Mouse (Mus musculus): Measurements from ENCODE around the gene Galntl6. TPM values are rescaled to one million over a fixed set of nuclear protein-coding genes. Genes with fewer than 3 reads are reported as not detected.
"Not testable (repeated sequence)": the region's sequence is repeated elsewhere in the genome, so short reads cannot be mapped to it uniquely, and the experiment has no call there.

Galntl6 gene
- total RNA-seq, 2 experiments from 2014 or later: not detected

DNA sequence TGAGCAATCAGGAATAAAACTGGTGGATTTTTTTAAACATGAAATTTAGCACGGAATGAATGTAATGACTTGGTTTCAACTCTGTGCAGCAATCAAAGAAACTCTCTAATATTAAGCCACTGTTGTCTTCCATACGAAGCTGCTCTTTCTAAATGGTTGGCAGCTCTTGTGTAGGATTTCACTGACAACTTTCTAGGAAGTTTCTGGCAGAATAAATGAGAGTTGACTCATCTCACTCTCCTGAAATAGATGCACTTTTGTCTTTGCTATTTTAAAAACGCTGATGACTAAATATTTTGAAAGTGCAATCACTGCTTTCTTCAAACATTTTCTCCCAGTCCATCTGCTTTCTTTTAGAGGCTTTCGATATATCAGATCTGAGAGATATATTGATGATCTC lies 256.8 kb downstream of the Galntl6 start:
- ATAC-seq (replicated peaks; ENCODE audit: poor library complexity, severe bottlenecking): no peak

DNA sequence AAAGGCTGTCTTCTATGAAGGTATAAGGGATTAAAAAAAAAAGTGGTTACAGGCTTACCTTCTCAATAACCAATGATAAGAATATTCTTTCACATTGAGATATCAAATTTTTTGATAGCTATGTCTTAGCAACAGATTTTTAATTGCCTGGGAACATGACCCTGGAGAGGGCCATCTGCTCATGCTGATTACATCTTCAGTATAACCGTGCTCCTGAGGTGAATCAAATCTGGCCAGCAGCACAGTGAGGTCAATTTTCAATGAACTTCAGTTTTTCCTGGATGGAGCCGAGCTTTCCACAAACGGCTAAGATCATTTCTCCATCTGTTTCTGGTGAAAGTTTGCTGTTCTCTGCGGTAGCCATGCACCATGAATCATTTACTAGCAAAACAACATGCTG lies 306.0 kb downstream of the Galntl6 start:
- no peak for ATAC-seq (replicated peaks; ENCODE audit: poor library complexity, severe bottlenecking)

DNA sequence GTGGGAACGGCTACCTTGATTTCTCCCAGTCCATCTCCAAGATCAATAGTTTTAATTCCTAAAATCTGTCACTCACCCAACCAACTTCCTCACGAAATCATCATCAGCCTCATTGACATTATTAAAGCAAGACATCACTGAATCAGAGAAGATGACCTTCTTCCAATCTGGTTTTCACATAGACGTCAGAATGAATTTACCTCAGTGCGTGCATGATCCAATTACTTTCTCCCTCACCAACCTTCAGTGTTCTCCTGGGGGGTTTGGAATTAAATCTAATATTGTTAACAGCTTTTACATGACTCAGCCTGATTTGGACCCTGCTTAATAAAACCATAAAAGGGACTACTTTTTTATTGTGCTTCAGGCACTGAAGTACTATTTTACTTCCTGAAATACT lies 307.7 kb downstream of the Galntl6 start:
- ATAC-seq (replicated peaks; ENCODE audit: poor library complexity, severe bottlenecking): no peak

DNA sequence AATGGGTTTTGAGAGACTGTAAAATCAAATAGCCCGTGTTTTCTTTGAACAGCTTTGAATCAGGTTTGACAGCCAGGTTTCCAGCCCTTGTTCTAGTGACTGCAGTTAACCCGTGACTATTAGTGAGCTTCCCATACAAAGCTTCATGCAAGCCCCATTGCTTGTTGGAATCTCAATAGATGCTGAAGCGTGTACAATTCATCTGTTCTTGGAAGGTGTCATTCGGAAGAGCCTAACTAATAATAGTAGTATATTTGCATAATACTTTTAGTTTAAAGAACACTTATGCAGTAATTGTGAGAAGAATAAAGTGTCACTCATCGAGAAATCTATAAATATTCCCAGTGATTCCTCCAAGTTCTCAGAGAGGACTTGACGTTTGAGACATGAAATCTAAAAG lies 314.6 kb downstream of the Galntl6 start:
- no peak for ATAC-seq (replicated peaks; ENCODE audit: poor library complexity, severe bottlenecking)

DNA sequence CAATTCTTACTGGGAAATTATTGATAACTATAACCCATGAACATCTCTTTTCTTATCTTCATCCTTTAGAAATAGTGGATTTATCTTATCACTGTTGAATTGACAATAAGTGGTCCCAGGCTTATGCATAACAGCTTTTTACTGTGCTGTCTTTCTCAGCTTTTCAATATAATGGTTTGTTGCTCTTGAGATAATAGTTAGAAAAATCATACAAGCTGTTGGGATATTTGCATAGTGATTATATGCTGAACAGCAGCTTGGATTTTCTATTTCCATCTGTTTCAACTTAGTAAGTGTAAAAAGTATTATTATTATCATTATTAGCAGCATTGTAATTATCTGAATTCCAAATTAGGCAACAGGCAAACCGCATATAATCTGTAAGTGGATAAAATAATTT lies 337.1 kb downstream of the Galntl6 start:
- ATAC-seq (replicated peaks; ENCODE audit: poor library complexity, severe bottlenecking): no peak

DNA sequence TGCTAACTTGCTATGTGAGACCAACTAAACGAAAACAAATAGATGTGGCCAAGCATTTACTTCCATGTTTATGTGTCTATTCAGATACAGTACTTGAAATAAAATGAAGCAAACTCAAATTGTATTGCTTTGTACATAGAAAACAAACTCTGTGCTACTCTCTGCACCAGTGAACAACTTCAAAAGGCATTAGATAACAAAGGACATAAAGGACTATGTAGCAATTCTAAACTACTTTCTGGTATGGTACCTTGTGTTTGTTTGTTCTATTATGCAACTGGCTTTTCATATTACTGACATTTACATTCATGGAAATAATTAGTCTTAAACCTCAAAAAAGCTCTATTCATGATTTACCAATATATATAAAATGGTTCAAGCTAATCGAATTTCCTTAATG lies 344.4 kb downstream of the Galntl6 start:
- no peak for ATAC-seq (replicated peaks; ENCODE audit: poor library complexity, severe bottlenecking)

DNA sequence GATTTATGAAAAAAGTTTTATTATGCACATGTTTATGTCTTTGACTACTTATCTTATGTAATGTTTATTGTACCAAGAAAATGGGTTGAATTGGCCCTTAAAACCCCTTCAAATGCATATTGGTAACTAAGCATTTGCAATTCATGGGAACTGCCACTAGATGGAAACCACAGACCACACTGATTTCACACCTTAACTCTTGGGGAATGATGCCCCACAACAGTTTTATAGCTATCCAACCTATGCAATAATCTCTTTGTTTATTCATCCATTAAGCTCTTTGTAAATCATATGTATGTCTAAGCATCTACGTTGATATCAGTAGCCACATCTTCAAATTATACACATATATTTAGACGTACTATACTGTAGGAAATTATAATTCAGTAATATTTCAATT lies 346.3 kb downstream of the Galntl6 start:
- ATAC-seq (replicated peaks; ENCODE audit: poor library complexity, severe bottlenecking): no peak

DNA sequence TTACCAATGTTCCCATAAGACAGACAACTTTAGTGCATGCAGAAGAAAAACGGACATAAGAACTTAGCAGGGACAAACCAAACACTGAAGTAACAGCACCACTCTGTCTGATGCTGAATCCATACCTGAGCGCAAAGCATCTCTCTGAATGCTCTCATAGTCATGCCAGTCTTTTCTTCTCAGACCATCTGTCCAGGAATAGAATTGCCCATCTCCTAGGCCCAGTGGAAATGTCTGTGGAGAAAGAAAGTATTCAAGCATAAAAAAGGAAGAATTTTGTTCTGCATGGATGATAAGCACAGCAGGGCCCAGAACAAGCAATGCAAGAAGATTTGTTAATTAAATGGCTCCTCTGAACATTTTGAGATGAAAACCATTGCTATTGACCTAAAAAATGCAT lies 376.7 kb downstream of the Galntl6 start:
- no peak for ATAC-seq (replicated peaks; ENCODE audit: poor library complexity, severe bottlenecking)

DNA sequence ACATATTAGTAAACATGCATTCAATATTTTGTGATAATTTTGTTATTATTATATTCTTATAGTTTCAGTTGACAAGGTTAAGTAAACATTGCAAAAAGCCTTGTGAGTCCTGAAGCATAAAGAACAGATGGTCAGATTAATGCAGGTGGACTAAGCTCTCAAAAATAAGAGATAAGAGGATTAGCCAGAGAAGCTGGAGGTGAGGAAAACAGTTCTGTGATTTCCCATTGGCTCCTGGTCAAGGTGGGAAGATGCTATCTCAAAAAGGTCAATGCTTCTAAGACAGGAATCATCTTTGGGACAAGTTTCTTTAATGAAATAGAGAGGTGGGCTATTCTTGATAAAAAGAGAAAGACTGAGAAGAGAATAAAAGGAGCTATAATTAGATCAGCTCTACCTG lies 377.8 kb downstream of the Galntl6 start:
- no peak for ATAC-seq (replicated peaks; ENCODE audit: poor library complexity, severe bottlenecking)

DNA sequence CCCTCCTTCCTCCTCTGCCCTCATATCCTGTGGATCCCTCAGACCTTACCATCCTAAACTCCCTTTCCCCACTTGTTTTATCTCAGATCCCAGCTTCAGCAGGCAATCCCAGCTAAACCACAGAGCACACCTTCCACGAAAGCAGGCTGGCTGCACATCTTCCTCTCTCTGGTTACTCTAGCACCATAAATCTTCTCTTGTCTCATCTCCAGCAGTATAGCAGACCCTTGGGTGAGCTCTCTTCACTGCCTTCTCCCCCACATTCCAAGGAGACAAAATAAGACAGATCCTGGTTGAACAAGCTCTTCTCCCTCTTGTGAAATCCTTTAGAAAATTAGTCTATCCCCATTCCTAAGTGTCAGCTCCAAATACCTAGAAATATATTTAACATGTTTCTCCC lies 389.0 kb downstream of the Galntl6 start:
- no peak for ATAC-seq (replicated peaks; ENCODE audit: poor library complexity, severe bottlenecking)

DNA sequence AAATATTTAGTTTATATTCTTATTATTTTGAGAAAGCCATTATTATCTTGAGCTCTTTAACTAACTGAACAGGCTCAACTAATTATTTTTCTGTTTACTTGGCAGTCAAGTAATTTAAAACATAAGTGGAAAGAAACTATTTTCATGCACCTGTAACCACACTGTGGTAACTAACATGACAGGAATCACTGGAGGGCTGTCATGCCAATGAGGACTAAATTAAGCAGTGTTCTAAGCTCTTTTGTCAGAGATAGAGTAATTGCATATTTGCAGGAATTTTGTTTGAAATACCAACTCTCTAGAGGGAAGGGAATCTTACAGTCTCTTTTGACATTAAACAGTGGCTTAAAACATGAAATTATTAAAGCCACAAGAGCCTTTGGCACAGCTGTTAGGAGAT lies 390.5 kb downstream of the Galntl6 start:
- no peak for ATAC-seq (replicated peaks; ENCODE audit: poor library complexity, severe bottlenecking)

DNA sequence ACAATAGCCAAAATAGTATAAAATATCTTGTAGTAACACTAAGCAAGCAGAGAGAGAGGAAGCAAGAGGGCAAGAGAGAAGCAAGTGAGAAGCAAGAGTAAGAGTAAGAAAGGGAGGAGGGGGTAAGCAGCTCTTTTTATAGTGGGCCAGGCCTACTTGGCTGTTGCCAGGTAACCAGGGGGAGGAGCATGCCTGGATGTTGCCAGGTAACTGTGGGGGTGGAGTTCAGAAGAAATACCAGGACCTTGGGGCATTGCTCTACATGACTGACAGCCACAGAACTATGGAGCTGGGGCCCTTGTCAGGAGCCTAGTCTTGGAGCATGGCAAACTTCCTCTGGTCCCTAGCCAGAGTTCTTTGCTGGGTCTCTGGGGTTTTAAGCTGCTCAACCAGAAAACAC lies 401.9 kb downstream of the Galntl6 start:
- no peak for ATAC-seq (replicated peaks; ENCODE audit: poor library complexity, severe bottlenecking)

DNA sequence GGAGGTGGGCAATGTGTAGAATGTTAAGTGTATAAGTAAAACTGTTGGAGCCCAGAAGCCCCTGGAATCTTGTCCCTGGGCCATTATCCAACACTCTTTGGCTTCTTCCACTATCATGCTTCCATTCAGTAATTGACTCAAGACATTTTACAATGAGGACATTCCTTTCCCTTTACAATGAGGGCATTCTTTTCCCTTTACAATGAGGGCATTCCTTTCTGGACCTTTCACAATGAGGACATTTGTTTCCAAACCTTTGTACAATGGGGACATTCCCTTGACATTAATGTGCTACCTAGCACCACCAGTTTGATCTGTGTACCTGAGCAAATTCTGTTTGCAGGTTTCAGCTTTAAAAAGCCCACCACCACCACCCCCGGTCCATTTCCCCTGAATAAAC lies 403.4 kb downstream of the Galntl6 start:
- ATAC-seq (replicated peaks; ENCODE audit: poor library complexity, severe bottlenecking): no peak

DNA sequence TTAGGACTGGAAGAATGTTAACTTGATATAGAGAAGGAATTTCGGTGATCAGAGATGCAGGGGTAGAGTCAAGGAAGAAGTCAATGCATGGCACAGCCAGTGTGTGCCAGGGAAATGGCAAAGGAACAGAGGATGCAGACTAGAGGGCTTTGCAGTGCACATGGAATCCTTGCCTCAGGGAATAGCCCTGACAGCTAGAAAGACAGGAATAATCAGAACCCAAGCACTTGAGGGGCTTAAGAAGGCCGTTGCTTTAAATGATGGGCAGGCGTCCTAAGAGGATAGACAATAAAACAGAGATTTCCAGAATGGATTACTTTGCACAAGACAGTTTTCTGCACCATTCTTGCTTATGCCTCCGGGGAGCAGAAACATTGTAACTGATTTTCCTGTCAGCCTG lies 425.3 kb downstream of the Galntl6 start:
- ATAC-seq (replicated peaks; ENCODE audit: poor library complexity, severe bottlenecking): no peak

DNA sequence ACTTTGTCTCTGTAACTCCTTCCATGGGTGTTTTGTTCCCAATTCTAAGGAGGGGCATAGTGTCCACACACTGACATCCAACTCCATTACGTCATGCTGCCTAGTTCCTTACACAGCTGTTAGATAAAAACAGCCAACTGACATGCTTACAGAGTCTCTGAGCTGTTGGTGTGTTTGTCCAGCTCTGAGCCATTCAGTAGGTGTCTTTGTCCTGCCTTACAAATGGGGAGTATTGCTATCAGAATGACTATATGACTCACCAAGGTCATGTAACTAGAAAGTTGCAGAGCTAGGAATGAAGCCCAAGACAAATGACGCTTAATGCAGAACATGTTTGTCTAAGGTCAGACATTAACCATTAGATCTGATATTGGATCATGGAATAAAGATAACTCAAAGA lies 449.1 kb downstream of the Galntl6 start:
- ATAC-seq (replicated peaks; ENCODE audit: poor library complexity, severe bottlenecking): not testable (repeated sequence)

DNA sequence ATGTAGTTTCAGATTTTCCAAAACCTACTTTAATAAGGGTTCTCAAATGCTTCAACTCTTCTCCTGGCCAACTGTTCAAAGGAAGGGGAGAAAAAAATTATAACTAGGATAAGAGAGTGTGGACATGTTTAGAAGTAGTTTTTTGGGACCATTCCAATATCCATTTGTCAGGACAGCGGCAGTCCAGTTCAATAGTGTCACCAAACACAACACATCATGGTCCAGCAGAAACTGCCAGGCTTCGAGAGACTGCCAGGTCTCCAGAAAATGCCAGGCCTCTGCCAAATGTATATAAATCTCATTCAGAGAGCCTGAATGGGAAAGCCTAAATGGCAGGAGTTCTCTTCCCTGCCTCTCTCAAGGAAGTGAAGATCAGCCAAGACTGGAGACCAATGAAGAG lies 469.7 kb downstream of the Galntl6 start:
- ATAC-seq (replicated peaks; ENCODE audit: poor library complexity, severe bottlenecking): no peak

DNA sequence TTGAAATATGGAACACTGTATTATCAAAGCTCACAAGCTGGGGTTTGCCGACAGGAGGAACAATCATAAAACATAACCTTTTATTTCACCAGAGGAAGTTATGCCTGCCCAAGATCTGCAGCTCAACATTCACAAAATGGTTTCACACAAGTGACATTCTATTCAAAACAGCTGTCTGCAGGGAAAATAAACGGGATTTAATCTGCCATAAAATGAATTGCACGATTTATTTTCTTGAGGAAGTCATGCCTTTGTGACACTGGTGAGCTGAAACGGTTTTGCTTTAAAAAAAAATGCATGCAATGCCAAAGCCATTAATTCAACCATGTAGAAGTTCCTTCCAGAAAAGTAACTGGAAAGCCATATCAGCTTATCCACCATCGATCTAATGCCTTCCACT lies 494.0 kb downstream of the Galntl6 start:
- no peak for ATAC-seq (replicated peaks; ENCODE audit: poor library complexity, severe bottlenecking)

DNA sequence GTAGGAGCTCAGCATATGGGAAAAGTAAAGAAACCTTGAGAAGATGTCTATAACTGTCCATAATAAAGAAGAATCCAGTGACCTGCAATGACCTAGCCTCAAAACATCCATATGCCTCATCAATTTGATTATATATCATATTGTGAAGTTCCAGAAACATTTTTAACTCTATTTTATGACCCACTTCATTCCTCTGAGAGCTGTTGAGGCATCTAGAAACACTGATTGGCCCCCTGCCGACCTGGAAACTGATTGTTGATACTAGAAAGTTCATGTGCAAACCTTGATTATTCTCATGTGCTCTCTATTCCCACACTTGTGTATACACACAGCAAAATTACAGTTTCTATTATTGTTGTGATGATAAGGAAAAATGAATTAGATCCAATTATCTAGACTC lies 494.9 kb downstream of the Galntl6 start:
- ATAC-seq (replicated peaks; ENCODE audit: poor library complexity, severe bottlenecking): no peak

DNA sequence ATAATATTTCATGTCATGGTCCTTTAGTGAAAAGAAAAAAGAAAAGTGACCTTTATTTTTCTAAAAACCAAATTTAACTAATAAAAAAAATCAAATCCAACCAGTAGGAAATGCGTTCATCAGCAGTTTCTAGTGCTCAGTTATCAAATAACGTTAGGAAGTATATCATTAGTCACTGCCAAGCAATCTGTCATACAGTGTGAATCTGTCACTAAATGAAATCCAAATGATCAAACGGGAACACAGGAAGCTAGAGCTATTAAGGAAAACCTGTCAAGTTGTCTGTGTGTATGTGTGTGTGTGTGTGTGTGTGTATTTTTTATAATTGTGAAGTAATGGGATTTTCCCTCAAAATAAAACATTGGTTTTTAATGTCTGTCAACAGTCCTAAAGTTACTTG lies 515.9 kb downstream of the Galntl6 start:
- ATAC-seq (replicated peaks; ENCODE audit: poor library complexity, severe bottlenecking): no peak

DNA sequence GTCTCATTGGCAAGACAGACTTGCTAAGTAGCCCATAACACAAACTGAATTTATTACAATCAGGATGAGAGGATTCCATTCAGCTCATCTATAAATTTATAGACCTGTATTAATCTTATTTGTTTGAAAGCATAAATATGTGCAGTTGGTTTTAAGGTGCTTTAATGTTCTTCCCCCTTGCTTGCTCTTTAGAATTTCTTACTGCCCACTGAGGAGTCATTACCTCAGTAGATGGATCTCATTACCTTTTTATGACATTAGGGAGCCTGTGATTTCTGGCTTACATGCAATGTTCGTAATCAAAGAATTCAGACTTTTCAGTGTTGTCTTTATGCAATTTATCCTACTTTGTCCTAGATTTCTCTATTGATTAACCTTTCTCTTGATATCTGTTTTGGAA lies 516.6 kb downstream of the Galntl6 start:
- ATAC-seq (replicated peaks; ENCODE audit: poor library complexity, severe bottlenecking): no peak

DNA sequence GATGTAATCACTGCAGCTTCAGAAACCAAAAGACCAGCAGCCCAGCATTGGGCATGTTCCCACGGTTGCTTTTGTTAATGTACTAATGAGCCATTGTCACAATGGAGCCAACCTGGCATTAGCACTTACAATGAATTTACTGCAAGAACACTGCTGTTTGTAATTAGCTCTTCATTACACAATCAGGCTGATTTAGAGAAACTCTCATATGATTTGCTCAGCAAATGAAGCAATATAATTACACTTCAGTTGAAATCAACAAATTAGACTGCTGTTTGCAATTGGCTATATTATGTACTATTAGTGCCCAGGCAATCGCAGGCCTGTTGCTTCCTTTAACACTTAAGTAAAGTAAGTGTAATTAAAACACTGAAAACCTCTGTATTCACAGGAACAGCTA lies 540.1 kb downstream of the Galntl6 start:
- ATAC-seq (replicated peaks; ENCODE audit: poor library complexity, severe bottlenecking): no peak

DNA sequence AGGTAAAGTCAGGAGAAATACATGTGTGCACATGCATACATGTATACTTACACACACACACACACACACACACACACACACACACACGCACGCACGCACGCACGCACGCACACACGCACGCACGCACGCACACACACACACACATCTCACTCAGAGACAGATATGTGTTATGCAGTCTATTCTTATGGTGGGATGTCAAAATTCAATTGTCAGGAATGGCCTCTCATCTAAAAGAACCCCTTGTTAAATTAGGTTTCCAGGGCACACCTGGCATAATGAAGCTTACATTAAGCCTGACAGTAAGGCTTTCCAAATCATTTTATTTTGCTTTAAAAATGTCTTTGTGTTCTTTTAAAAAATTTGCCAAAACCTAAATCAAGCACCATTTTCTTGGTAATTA lies 540.5 kb downstream of the Galntl6 start:
- no peak for ATAC-seq (replicated peaks; ENCODE audit: poor library complexity, severe bottlenecking)

DNA sequence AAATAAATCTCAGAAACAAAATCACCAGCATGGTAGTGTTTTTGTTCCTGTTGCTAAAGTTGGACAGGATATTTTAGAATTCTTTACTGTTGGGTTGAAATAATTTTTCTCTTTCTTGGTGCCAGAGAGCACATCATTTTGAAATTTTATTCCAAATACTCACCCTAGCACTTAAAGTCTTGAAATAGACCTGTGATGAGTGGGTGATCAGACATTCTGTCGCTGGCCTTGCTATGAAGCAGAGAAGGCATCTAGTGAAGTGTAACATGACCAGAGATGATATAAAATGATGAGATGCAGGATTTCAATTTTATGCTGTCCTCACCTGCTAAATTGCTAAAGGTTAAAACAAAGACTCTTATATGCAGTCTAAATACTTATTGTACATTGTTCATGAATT lies 581.3 kb downstream of the Galntl6 start:
- ATAC-seq (replicated peaks; ENCODE audit: poor library complexity, severe bottlenecking): no peak

DNA sequence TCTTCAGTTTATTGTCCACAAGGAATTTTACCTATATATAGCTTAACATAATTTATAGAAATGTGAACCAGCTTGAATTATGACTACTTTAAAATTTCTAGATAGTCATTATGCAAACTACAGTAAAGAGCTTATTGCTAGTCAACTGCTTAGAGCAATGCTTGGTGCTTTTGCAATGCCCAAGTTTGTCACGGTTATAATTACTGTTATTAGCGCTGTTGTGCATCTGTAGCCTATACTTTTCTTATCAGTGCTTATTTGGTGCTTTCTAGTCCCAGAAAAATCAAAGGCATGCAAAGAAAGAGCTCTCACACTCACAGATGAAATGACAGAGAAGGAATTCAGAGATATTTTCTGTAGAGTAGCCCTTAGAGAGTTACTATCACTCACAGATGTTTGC lies 599.0 kb downstream of the Galntl6 start:
- ATAC-seq (replicated peaks; ENCODE audit: poor library complexity, severe bottlenecking): no peak
